8 mouse cellular contexts compared by ENCODE assay signal in the genomic region with DNA sequence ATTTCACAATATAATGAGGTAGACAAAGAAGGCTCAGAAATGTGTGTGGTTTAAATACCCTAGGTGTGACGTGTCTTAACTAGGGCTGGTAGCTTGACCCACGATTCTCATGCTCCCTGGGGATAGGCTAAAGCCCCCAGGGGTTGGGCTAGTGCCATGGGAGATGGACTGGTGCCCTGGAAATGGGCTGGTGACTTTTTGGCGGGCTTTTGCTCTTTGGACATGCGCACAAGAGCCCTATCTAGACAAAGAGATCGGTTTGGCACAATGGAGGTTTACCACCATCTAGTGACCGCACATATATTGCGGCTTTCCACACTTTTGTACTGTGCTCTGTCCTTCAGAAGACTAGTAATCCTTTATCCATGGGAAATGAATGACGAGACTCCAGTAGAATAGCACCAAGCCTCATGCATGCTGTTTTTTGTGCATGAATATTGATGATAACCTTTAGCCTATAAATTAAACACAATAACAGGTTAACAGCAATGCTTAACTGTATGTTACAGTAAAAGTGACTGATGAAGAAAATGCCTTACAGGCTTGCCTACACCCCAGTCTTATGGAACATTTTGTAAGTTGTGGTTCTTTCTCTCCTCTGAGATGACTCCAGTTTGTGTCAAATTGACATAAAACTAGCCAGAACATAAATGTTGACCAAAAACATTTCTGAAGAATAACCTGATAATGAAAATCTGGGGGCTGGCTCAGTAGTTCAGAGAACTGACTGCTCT. TPM values are rescaled to one million over a fixed set of nuclear protein-coding genes. Genes with fewer than 3 reads are reported as not detected.
A peak's percentile ranks its signal among the peaks of the same experiment; 100 is the strongest.
DNase-seq lines count a peak whose midpoint lies in the region; ATAC-seq lines count a peak whose summit lies in the region.
"Not testable (repeated sequence)": the region's sequence is repeated elsewhere in the genome, so short reads cannot be mapped to it uniquely, and the experiment has no call there.

No protein-coding gene starts in this region.

- WGBS in embryonic facial prominence, embryonic 11.5 days, result 37% methylated on average over 8 of the region's 8 CpGs
- WGBS in heart, embryonic 10.5 days, result 45% methylated on average over 8 of the region's 8 CpGs

- not testable (repeated sequence) for H3K4me2 ChIP-seq in embryonic facial prominence, embryonic 11.5 days (ENCODE audit: low read depth, low read length)

- intact Hi-C loops in left cerebral cortex, postnatal 36 days (cut with DNase I), result loop anchor here (5.0 kb wide), 1 partner anchor 517 kb away; no protein-coding TSS in a partner anchor

- not testable (repeated sequence) for H3K27ac ChIP-seq in embryonic facial prominence, embryonic 11.5 days (replicated peaks; ENCODE audit: low read depth, low read length); heart, embryonic 10.5 days

- H3K36me3 ChIP-seq in embryonic facial prominence, embryonic 11.5 days (replicated peaks; ENCODE audit: control insufficient read depth, insufficient read depth, low read depth, low read length); heart, embryonic 10.5 days: not testable (repeated sequence)

- H3K27me3 ChIP-seq in embryonic facial prominence, embryonic 11.5 days (ENCODE audit: control insufficient read depth, insufficient read depth, low read length); heart, embryonic 10.5 days (ENCODE audit: insufficient read depth, poor library complexity, severe bottlenecking): not testable (repeated sequence)

- 0 out of 2 replicates have a peak overlapping the region, but pooled peaks have one; percentile 13 for H3K9ac ChIP-seq in embryonic facial prominence, embryonic 11.5 days (replicated peaks; ENCODE audit: low read length)

- H3K4me3 ChIP-seq in embryonic facial prominence, embryonic 11.5 days (ENCODE audit: low read depth, low read length), result not testable (repeated sequence)
- H3K4me3 ChIP-seq in heart, embryonic 10.5 days, result peak overlapping the region; percentile 29; the same call in 1 of the 2 replicates

- peak; percentile 56 to 64 for DNase-seq in B cell, adult 2 months
- peak; percentile 28 for DNase-seq in adrenal gland, postnatal 25 days
- DNase-seq in embryonic facial prominence, embryonic 11.5 days (ENCODE audit: low spot score), result peak; percentile 64
- peak; percentile 77 for DNase-seq in heart, embryonic 10.5 days (ENCODE audit: low spot score)
- DNase-seq in kidney, adult 18-20 months, result peak; percentile 56
- DNase-seq in left cerebral cortex, postnatal 36 days (ENCODE audit: low spot score in 2 of 2), result peak; percentile 19 to 41
- peak; percentile 30 for DNase-seq in right cerebral cortex, postnatal 14 days

- not testable (repeated sequence) for H3K4me1 ChIP-seq in embryonic facial prominence, embryonic 11.5 days (ENCODE audit: control insufficient read depth, insufficient read depth, low read length); heart, embryonic 10.5 days

- peak; percentile 59; the same call in 1 of the 2 replicates for ATAC-seq in embryonic facial prominence, embryonic 11.5 days (replicated peaks; ENCODE audit: insufficient number of reproducible peaks, low FRiP score, low TSS enrichment, low read depth)
- ATAC-seq in megakaryocyte progenitor cell, adult 5-6 weeks (replicated peaks; ENCODE audit: poor library complexity), result peak; percentile 93

- not testable (repeated sequence) for H3K9me3 ChIP-seq in embryonic facial prominence, embryonic 11.5 days (replicated peaks; ENCODE audit: control insufficient read depth, low read length); heart, embryonic 10.5 days

RNA-seq across cellular contexts. Expression of a gene that starts 27.5 kb away (rescaled TPM):
- 29.3 and 30.2 TPM in 2 replicates for total RNA-seq in adrenal gland, postnatal 25 days (2021)
- polyA plus RNA-seq in embryonic facial prominence, embryonic 11.5 days (2014; fragmentation: Nextera tagmentation; extraction: Ambion mirVana), result 22.3 and 26.7 TPM in 2 replicates
- 16.5 and 17.0 TPM in 2 replicates for polyA plus RNA-seq in heart, embryonic 10.5 days (2016; fragmentation: Nextera tagmentation; extraction: Ambion mirVana)
- 10 to 100 TPM; 40.8 to 61.3 TPM for total RNA-seq in left cerebral cortex, postnatal 36 days (2021)
- 45.4 and 52.6 TPM in 2 replicates for total RNA-seq in megakaryocyte progenitor cell, adult 5-6 weeks (2015)
- 82.5 and 102 TPM in 2 replicates for total RNA-seq in megakaryocyte progenitor cell, adult 5-6 weeks (2017)

RNA-seq across cellular contexts. Expression of a gene that starts 48.5 kb away (rescaled TPM):
- total RNA-seq in adrenal gland, postnatal 25 days (2021), result 7.5 and 7.7 TPM in 2 replicates
- polyA plus RNA-seq in embryonic facial prominence, embryonic 11.5 days (2014; fragmentation: Nextera tagmentation; extraction: Ambion mirVana), result 4.5 and 7.1 TPM in 2 replicates
- 4.2 and 5.5 TPM in 2 replicates for polyA plus RNA-seq in heart, embryonic 10.5 days (2016; fragmentation: Nextera tagmentation; extraction: Ambion mirVana)
- 1 to 10 TPM; 7.2 to 7.6 TPM for total RNA-seq in left cerebral cortex, postnatal 36 days (2021)
- 4.1 and 7.2 TPM in 2 replicates for total RNA-seq in megakaryocyte progenitor cell, adult 5-6 weeks (2015)
- 6.0 and 29.3 TPM in 2 replicates for total RNA-seq in megakaryocyte progenitor cell, adult 5-6 weeks (2017)
